Mouse (Mus musculus): ENCODE results near the gene Mob3a.

Mob3a gene

GRCm38 (mm10) chr10:80701721-80702535, at the start of gene Mob3a, which contains the start of gene Izumo4:
Gene Mob3a, minus strand, starts transcription at chr10:80701977.
Gene Izumo4, plus strand, starts transcription at chr10:80702184.
- in situ Hi-C loops (cut with MboI, MseI): loop anchor here (5.0 kb wide), 1 partner anchor 35 kb away; no protein-coding TSS in a partner anchor

DNA sequence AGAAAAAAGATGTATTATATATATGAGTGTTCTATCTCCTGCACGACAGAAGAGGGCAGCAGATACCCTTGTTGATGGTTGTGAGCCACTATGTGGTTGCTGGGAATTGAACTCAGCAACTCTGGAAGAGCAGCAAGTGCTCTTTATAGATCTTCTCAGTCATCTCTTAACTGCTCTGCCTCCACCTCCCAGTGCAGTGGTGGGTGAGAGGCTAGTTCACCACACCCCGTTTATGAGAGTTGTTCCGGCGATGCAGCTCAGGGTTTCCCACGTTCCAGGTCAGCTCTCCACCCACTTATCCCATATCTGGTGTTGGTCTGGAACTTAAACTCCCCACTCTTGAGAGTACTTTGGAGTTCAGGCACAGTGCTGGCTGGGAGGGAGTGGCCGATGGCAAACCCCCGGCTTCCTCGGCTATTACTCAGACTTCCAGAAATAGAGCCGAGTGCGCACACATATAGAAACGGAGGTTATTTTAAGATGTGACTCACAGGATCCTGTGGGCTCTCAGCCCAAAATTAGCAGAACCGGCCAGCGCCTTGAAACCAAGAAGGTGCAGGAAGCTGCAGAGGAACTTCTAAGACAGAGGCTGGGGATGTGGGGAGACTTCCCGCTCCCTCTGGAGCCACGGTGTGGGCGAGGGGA, 49.5 kb upstream of the Mob3a start:
- in situ Hi-C loops (cut with MboI, MseI): no loop called here

DNA sequence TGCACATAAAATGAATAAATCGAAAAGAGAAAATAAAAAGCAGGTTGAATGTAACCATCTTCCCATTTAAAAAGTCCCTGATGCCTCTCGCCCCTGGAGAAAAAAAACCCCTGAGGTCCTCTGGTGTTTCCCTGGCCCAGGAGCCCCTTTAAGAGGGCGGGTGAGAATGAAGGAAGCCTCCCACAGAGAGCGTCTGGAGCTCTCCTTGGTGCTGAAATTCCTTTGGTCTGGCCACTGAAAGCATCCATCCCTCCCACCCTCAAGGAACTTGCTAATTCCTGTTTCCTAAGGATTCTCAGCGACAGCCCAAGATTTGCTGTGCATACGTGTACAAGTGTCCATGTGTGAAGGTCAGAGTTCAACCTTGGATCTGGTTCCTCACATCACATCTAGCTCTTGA, 46.8 kb upstream of the Mob3a start:
- in situ Hi-C loops (cut with MboI, MseI): loop anchor here (5.0 kb wide), 2 partner anchors 129 to 249 kb away; no protein-coding TSS in a partner anchor

DNA sequence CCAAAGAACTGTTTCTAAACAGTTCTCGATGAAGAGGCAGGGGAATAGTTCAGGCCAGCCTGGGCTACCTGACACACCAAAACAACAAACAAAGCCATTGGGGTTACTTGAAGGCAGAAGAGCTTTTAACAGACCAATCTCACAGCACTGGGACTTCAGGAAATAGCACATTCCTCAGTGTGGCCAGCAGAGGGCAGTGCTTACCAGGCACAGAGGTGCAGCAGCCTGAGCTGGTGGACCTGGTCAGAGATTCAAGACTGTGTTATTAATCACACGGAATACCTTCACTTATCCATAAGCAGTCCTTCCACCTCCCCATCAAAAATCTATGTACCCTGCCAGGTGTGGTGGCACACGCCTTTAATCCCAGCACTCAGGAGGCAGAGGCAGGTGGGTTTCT, 45.6 kb upstream of the Mob3a start:
- in situ Hi-C loops (cut with MboI, MseI): loop anchor here (5.0 kb wide), 2 partner anchors 130 to 250 kb away; no protein-coding TSS in a partner anchor

DNA sequence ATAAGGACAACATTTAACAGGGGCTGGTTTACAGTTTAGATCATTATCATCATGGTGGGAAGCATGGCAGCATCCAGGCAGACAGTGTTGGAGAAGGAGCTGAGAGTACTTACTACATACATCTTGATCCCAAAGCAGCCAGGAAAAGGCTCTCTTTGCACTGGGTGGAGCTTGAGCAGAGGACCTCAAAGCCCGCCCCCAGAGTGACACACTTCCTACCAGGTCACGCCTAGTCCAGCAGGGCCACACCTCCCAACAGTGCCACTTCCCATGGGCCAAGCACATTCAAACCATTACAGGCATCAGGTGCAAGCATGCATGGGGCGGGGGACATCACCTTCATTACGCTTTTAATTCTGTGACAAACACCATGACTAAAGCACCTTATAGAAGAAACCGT, 42.5 kb upstream of the Mob3a start:
- in situ Hi-C loops (cut with MboI, MseI): no loop called here

- in situ Hi-C loops (cut with MboI, MseI): no loop called here
These were observed 40.6 kb upstream of the Mob3a start, which contains the start of gene Ap3d1 for GRCm38 (mm10) chr10:80742180-80742978. Gene Ap3d1, minus strand, starts transcription at chr10:80742264.

GRCm38 (mm10) chr10:80741634-80742179, 39.9 kb upstream of the Mob3a start:
- in situ Hi-C loops (cut with MboI, MseI): no loop called here

DNA sequence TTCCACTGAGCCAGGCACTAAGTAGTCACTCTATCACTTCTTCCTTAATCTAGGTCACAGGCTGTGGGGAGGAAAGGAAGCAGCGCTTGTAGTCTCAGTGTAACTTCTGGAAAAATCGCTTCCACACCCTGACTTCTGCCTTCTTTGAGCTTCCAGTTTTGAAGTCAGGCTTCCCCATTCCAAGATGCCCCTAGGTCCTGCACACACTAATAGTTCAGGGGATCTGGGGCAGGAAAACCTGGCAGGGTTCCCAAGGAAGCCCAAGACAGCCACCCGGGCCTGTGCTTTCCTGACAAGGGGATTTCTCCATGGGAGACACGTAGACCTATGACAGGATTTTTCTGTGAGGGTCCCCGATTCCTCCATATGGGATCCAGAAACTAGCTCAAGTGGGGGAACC, 39.4 kb upstream of the Mob3a start:
- in situ Hi-C loops (cut with MboI, MseI): no loop called here

- in situ Hi-C loops (cut with MboI, MseI): loop anchor here (5.0 kb wide), 1 partner anchor 36 kb away; the partner anchor contains the start of genes Izumo4 and Mob3a
These were observed 36.9 kb upstream of the Mob3a start for GRCm38 (mm10) chr10:80738657-80739056.

DNA sequence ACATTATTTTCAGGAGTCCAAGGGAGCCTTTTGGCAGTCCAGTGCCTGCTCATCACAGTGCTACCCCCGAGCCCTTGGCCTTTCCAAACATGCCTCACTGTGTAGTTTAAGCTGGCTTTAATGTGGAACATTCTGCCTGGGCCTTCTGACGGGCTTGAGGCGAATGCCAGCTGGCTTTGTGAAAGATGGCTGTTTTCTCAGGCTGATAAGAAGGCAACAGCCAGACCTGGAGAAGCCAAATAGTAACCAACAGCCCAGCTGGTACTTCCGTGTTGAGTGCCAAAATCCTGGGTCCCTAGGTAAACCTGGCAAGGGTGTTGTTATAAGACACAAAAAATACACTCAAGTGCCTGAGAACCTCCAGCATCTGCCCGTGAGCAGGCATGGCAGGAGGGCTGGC, 35.0 kb upstream of the Mob3a start:
- in situ Hi-C loops (cut with MboI, MseI): loop anchor here (5.0 kb wide), 1 partner anchor 34 kb away; the partner anchor contains the start of genes Izumo4 and Mob3a

GRCm38 (mm10) chr10:80732611-80733101, 30.9 kb upstream of the Mob3a start:
- in situ Hi-C loops (cut with MboI, MseI): no loop called here

DNA sequence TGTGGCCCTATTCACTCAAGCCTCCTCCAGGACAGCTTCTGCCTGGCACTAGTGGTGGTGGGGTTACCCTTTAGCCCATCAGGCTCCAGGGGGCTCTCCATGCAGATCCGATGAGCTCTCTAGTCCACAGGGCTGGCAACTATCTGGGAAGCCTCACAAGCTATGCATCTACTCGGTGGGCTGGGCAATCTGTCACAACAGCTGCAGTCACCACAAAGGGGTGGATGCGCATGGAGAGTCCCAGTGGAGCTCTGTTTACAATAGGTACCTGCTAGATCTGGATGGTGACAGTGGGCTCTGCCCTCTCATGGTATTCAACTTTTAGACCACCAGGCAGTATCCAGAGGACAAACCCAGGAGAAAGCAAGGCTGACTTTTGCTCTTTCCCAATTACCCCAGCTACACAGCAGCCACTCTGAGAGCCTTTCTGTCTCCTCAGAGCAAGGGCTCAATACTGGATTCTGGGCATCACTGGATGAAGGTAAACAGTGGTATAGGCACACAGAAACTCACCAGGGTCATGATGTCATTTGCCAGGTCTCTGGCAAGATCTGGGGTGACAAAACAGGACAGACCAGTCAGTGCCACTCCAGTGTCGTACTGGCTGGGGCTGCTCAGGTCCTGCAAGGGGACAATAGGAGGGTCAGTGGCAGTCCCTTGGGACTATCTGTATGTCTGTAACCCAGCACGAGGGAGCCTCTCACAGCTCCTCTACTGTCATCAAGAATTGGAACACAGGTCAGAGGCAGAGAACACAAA, 25.8 kb upstream of the Mob3a start:
- in situ Hi-C loops (cut with MboI, MseI): no loop called here

GRCm38 (mm10) chr10:80717281-80717680, 15.5 kb upstream of the Mob3a start:
- in situ Hi-C loops (cut with MboI, MseI): loop anchor here (5.0 kb wide), 1 partner anchor 70 kb away; no protein-coding TSS in a partner anchor

DNA sequence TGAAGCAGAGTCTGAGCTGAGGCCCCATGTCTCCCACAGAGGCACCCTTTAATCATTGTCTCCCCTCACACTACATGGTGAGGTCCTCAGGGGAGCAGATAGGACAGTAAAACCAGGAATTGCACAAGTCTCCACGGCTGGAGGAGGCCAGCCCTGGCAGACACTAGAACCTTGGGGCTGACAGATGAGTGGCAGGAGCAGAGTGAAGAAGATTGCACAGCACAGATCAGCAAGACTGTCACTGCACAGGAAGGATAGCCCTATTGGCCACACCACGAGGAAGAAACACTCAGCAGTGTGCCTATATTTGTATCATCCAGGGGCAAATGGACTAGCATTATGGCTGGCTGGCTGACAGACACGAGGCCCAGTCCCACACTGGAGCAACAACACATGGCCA, 9.1 kb upstream of the Mob3a start:
- in situ Hi-C loops (cut with MboI, MseI): no loop called here

DNA sequence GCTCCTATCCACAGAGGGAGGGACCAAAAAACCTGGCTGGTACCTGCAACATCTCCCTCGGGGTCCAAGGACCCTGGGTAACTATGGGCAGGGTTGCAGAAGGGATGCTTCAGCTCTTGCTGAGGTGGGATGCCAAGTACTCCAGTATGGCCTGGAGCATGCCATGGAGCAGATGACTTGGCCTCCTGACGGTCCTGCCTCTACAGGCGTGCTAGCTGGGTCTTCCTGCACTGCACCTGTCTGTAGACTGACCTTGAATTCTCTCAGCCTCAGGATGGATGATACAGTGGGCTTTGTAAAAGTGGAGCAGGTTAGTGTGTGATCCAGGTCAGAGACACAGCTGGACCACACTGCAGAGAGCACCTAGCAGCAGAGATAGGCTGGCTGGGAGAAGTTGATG, 3.7 kb upstream of the Mob3a start:
- in situ Hi-C loops (cut with MboI, MseI): no loop called here

GRCm38 (mm10) chr10:80705033-80705432, 3.3 kb upstream of the Mob3a start:
- in situ Hi-C loops (cut with MboI, MseI): no loop called here

DNA sequence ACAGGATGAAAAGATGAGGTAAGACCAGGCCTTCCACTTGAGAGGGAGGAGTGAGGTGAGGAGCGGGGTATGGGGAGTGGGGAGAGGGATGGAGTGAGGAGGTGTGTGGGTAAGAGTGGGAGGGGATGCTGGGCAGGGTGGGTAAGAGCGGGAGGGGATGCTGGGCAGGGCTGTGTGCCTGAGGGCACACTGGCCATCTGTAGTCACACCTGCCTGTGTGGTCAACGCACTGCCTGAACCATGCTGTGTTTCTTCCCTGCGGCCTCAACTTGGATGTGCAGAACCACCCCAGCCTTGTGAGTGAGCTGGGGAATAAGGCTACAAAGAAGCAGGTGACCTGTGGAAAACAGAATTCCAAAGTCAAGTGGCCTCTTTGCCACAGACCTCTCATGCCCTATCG, 2.6 kb upstream of the Mob3a start:
- in situ Hi-C loops (cut with MboI, MseI): loop anchor here (5.0 kb wide), 1 partner anchor 33 kb away; no protein-coding TSS in a partner anchor

GRCm38 (mm10) chr10:80703643-80704042, 1.9 kb upstream of the Mob3a start:
- in situ Hi-C loops (cut with MboI, MseI): loop anchor here (5.0 kb wide), 1 partner anchor 34 kb away; no protein-coding TSS in a partner anchor

DNA sequence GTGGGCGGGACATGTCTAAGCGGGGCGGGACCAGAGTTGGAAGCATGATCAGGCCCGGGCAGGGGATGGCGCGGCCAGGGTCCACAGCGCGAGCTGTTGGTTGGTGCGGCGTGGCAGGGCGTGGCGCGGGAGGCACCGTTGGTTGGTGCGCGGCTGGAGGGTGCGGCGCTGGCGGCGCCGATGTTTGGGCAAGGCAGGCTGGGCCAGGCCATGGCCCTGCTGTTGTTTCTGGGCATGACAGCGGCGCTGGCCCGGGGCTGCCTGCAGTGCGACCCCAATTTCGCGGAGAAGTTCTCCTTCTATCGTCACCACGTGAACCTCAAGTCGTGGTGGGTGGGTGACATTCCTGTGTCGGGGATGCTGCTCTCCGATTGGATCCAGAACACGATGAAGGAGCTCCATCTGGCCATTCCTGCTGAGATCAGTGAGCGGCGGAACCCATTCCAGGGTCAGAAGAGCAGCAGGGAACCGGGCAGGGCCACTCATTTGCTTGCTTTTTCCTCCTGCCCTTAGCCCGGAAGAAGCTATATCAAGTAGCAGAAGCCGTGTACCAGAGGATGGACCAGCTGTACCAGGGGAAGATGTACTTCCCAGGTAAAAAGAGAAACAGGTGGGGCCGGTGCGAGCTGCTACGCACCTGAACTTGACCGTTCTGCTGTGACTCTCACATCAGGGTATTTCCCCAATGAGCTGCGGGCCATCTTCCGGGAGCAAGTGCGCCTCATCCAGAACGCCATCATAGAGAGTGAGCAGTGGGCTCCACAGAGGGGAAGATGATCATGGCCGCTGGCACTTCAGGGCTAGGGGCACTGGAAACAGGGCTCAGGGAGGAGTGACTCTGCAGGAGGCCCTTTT, 986 bp upstream of the Mob3a start:
- in situ Hi-C loops (cut with MboI, MseI): loop anchor here (5.0 kb wide), 1 partner anchor 35 kb away; no protein-coding TSS in a partner anchor
